Mouse (Mus musculus) v-Abl transformed pro-B cells (cell line): ENCODE data around the gene Rab40b.

Source experiments
- in situ Hi-C, 2 experiments: fragments of 400-800 bp; cut with MboI; formaldehyde crosslinking; loops; one replicate each; pipeline ENCODE4 v1.15.1; 2025; ENCODE audit not compliant: unreplicated experiment in 2 of 2

The Rab40b gene

GRCm38 (mm10) chr11:121387750-121388553 is at the start of gene Rab40b:
TSS of gene Rab40b (minus strand) at chr11:121388251.
- in situ Hi-C loops = no loop called here

- in situ Hi-C loops = no loop called here
Measured at GRCm38 (mm10) chr11:121437236-121437635, 49.2 kb upstream of the Rab40b start.

- in situ Hi-C loops = no loop called here
Measured at GRCm38 (mm10) chr11:121434156-121435155, 46.4 kb upstream of the Rab40b start, which contains the start of gene Fn3k. TSS of gene Fn3k (plus strand) at chr11:121434913.

- in situ Hi-C loops = no loop called here
Measured at GRCm38 (mm10) chr11:121433397-121433796, 45.3 kb upstream of the Rab40b start.

GRCm38 (mm10) chr11:121421553-121422173 is 33.6 kb upstream of the Rab40b start:
- in situ Hi-C loops = no loop called here

GRCm38 (mm10) chr11:121420830-121421552 is 32.9 kb upstream of the Rab40b start, which contains the start of gene Fn3krp:
TSS of gene Fn3krp (plus strand) at chr11:121421401.
- in situ Hi-C loops = no loop called here

- in situ Hi-C loops = no loop called here
Measured at GRCm38 (mm10) chr11:121420379-121420778, 32.3 kb upstream of the Rab40b start.

GRCm38 (mm10) chr11:121418932-121419331 is 30.9 kb upstream of the Rab40b start:
- in situ Hi-C loops = no loop called here

- in situ Hi-C loops = no loop called here
Measured at GRCm38 (mm10) chr11:121417971-121418370, 29.9 kb upstream of the Rab40b start.

- in situ Hi-C loops = no loop called here
Measured at GRCm38 (mm10) chr11:121415351-121415750, 27.3 kb upstream of the Rab40b start.

GRCm38 (mm10) chr11:121414762-121415161 is 26.7 kb upstream of the Rab40b start:
- in situ Hi-C loops = no loop called here

- in situ Hi-C loops = no loop called here
Measured at GRCm38 (mm10) chr11:121407366-121408155, 19.5 kb upstream of the Rab40b start.

GRCm38 (mm10) chr11:121392405-121392804 is 4.4 kb upstream of the Rab40b start:
- in situ Hi-C loops = no loop called here

- in situ Hi-C loops = no loop called here
Measured at GRCm38 (mm10) chr11:121390793-121391192, 2.7 kb upstream of the Rab40b start.

- in situ Hi-C loops = no loop called here
Measured at GRCm38 (mm10) chr11:121388554-121388945, 499 bp upstream of the Rab40b start.

- in situ Hi-C loops = no loop called here
Measured at GRCm38 (mm10) chr11:121380294-121380693, 7.8 kb downstream of the Rab40b start.

- in situ Hi-C loops = no loop called here
Measured at GRCm38 (mm10) chr11:121378644-121379043, 9.4 kb downstream of the Rab40b start.

- in situ Hi-C loops = loop anchor here (5.0 kb wide), 1 partner anchor 434 kb away; no protein-coding TSS in a partner anchor
Measured at GRCm38 (mm10) chr11:121373305-121373704, 14.7 kb downstream of the Rab40b start.

- in situ Hi-C loops = loop anchor here (5.0 kb wide), 1 partner anchor 437 kb away; no protein-coding TSS in a partner anchor
Measured at GRCm38 (mm10) chr11:121370337-121370994, 17.6 kb downstream of the Rab40b start.
